Mouse (Mus musculus): ENCODE measurements around the gene Pla2g12b.

Pla2g12b gene

DNA sequence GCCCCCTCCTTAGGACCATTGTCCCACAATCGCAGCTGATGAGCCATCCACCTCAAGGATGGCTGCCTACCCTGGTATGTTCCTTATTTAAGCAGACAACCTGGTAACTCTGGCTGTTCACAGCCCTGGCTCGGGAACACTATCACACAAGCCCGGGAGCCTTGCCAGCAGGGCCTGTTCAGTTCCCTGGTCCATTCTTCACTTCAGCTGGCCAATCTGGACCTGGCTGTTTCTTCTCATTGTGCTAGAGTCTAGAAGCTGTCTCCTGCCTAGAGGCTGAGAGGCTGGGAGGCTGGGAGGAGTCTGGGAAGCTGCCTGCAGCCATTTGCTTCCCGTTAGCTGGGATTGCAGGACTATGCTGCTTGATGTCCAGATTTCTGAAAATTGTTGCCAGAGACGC is 67.0 kb downstream of the Pla2g12b start:
- no peak for DNase-seq

Measured in embryo, embryonic 11 days (tissue).